Mouse (Mus musculus) cerebellum, postnatal 25 days (tissue): ENCODE measurements around the gene Tbc1d4.

ENCODE experiments used
- DNase-seq, 2 experiments: peaks; one replicate each; pipeline ENCODE4 v3.0.0; 2021; ENCODE audit warnings: mixed read lengths in 2 of 2

The Tbc1d4 gene

GRCm38 (mm10) chr14:101608519-101609368, at the start of gene Tbc1d4:
Gene Tbc1d4 (minus strand): TSS chr14:101609191.
- peak; percentile 91 for DNase-seq

- no peak for DNase-seq
These were observed 47.3 kb upstream of the Tbc1d4 start for GRCm38 (mm10) chr14:101656307-101656706.

GRCm38 (mm10) chr14:101654526-101654909, 45.5 kb upstream of the Tbc1d4 start:
- DNase-seq: peak in 1 of 2 experiments; percentile 32

- peak; percentile 99 to 100 for DNase-seq
These were observed 44.9 kb upstream of the Tbc1d4 start, which contains the start of gene Uchl3 for GRCm38 (mm10) chr14:101653581-101654525. Gene Uchl3 (plus strand): TSS chr14:101653967.

- no peak for DNase-seq
These were observed 43.6 kb upstream of the Tbc1d4 start for GRCm38 (mm10) chr14:101652571-101652970.

GRCm38 (mm10) chr14:101650551-101650950, 41.6 kb upstream of the Tbc1d4 start:
- no peak for DNase-seq

- DNase-seq: no peak
These were observed 36.0 kb upstream of the Tbc1d4 start for GRCm38 (mm10) chr14:101644948-101645347.

- DNase-seq: peak; percentile 91 to 93
These were observed 31.3 kb upstream of the Tbc1d4 start, which contains the start of gene Commd6 for GRCm38 (mm10) chr14:101640153-101640843. Gene Commd6 (minus strand): TSS chr14:101640686.

- no peak for DNase-seq
These were observed 28.4 kb upstream of the Tbc1d4 start for GRCm38 (mm10) chr14:101637381-101637780.

- DNase-seq: no peak
These were observed 26.8 kb upstream of the Tbc1d4 start for GRCm38 (mm10) chr14:101635765-101636164.

- no peak for DNase-seq
These were observed 21.6 kb upstream of the Tbc1d4 start for GRCm38 (mm10) chr14:101630548-101630947.

- no peak for DNase-seq
These were observed 8.7 kb upstream of the Tbc1d4 start for GRCm38 (mm10) chr14:101617680-101618079.

GRCm38 (mm10) chr14:101616178-101616577, 7.2 kb upstream of the Tbc1d4 start:
- DNase-seq: no peak

- DNase-seq: no peak
These were observed 4.2 kb upstream of the Tbc1d4 start for GRCm38 (mm10) chr14:101613206-101613605.

- no peak for DNase-seq
These were observed 1.7 kb upstream of the Tbc1d4 start for GRCm38 (mm10) chr14:101610701-101611100.

GRCm38 (mm10) chr14:101607631-101608518, 1.1 kb downstream of the Tbc1d4 start:
- DNase-seq: peak; percentile 67 to 68

GRCm38 (mm10) chr14:101605843-101606242, 3.1 kb downstream of the Tbc1d4 start:
- DNase-seq: no peak

- no peak for DNase-seq
These were observed 6.1 kb downstream of the Tbc1d4 start for GRCm38 (mm10) chr14:101602851-101603250.

GRCm38 (mm10) chr14:101597096-101597715, 11.8 kb downstream of the Tbc1d4 start:
- DNase-seq: no peak

- no peak for DNase-seq
These were observed 12.3 kb downstream of the Tbc1d4 start for GRCm38 (mm10) chr14:101596691-101597090.
